Mouse (Mus musculus): Measurements from ENCODE around the gene Prkar1a. TPM values are rescaled to one million over a fixed set of nuclear protein-coding genes. Genes with fewer than 3 reads are reported as not detected.

Prkar1a gene
- polyA plus RNA-seq, 1 experiment from 2014 or later: 256 TPM

DNA sequence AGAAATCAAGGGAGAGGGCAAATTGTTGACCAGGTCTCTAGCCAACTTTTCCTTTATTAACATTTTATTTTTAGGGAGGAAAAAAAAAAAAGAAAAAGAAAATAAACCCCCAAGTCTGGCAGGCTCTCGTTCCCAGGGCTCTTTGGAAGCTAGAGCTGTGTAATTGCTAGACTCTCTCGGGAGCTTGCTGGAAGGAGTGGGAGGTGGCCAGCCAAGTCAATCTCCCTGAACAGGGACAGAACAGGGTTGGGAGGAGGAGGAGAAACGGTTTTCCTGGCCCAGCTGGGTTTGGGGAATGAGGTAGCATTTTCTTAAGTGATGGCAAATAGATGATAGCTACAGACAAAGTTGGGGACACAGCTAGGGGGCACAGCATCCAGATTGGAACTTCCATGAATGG is 43.5 kb downstream of the Prkar1a start:
- no peak overlapping the region for H3K27ac ChIP-seq (ENCODE audit: low read length)
- H3K4me3 ChIP-seq (ENCODE audit: low read length): no peak overlapping the region
- 44% methylated on average over 3 of the region's 3 CpGs for WGBS
- no peak for ATAC-seq
- no peaks in the 10 kb centered on the region; the same call in 1 of the 2 replicates for H3K4me1 ChIP-seq (ENCODE audit: control insufficient read depth, insufficient read depth, low read length)
- H3K9me3 ChIP-seq (ENCODE audit: control insufficient read depth, low read length): no peaks in the 10 kb centered on the region
- no peak overlapping the region for H3K9ac ChIP-seq (ENCODE audit: low read depth, low read length)
- H3K4me2 ChIP-seq (ENCODE audit: low read depth, low read length): no peak overlapping the region
- no peaks in the 10 kb centered on the region for H3K36me3 ChIP-seq (ENCODE audit: control insufficient read depth, insufficient read depth, low read length)
- no peaks in the 10 kb centered on the region for H3K27me3 ChIP-seq (replicated peaks; ENCODE audit: control insufficient read depth, insufficient read depth, low read length)

DNA sequence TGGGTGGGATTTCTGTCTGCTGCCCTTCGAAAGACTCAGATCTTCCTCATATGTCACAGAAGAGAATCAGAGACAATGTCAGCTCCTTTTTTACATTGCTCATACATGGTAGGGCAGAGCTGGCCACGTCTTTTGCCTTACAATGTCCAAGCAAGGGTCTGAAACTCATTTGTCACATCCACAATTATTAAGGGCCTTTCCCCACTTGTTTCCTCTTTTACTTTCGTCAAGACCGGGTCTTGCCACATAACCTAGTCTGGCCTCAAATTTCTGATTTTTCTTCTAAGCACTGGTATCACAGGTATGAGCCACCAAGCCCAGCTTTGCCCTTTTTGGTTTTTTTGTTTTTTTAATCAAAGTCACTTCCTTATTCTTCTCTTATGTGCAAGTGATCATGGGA is 47.3 kb downstream of the Prkar1a start:
- Histone ChIP-seq H3K9ac (ENCODE audit: low read depth, low read length) (no peak overlapping the region), H3K4me2 (ENCODE audit: low read depth, low read length) (no peak overlapping the region), H3K4me1 (ENCODE audit: control insufficient read depth, insufficient read depth, low read length) (no peaks in the 10 kb centered on the region; the same call in 1 of the 2 replicates), H3K27me3 (replicated peaks; ENCODE audit: control insufficient read depth, insufficient read depth, low read length) (no peaks in the 10 kb centered on the region), H3K9me3 (ENCODE audit: control insufficient read depth, low read length) (no peaks in the 10 kb centered on the region), H3K27ac (ENCODE audit: low read length) (no peak overlapping the region), H3K36me3 (ENCODE audit: control insufficient read depth, insufficient read depth, low read length) (no peaks in the 10 kb centered on the region), H3K4me3 (ENCODE audit: low read length) (no peak overlapping the region)
- ATAC-seq: no peak
- 91% methylated on average over 4 of the region's 4 CpGs for whole genome bisulfite sequencing

DNA sequence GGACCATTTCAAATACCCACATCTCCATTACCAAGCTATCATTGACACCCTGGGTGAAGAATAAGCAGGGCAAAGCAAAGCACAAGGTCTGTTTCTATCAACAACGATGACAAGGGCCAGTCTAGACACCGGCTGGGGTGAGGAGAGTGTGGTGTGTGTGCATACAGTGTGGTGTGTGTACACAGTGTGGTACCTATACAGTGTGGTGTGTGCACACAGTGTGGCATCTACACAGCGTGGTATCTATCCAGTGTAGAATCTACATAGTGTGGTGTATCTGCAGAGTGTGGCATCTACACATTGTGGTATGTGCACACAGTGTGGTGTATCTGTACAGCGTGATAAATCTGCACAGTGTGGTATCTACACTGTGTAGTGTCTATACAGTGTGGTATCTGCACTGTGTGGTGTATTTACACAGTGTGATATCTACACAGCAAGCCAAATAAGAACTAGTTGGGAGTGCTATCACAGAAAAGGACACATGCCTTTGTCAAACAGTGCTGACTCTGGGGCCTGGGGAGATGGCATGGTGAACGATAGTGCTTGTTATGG is 48.0 kb downstream of the Prkar1a start:
- no peak for ATAC-seq
- no peaks in the 10 kb centered on the region for H3K27me3 ChIP-seq (replicated peaks; ENCODE audit: control insufficient read depth, insufficient read depth, low read length)

DNA sequence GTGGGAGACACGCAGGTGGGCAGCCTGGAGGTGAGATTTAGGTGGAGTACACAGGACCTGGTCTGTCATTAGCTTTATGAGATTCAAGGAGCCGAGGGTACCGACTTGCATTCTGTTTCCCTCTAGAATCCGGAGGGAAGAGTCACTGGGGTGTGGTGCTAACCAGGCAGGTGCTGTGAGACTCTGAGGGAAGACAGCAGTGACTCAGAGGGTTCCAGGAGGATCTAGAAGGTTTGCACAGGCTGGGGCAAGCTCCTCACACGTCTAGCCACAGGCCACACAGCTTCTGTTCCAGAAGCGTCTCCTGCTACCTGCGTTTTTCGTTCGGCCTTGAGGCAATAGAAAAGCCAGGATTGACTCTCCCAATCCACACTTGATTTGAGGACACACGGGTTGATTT is 49.5 kb downstream of the Prkar1a start:
- no peaks in the 10 kb centered on the region for H3K36me3 ChIP-seq (ENCODE audit: control insufficient read depth, insufficient read depth, low read length)
- H3K9me3 ChIP-seq (ENCODE audit: control insufficient read depth, low read length): no peaks in the 10 kb centered on the region
- no peak overlapping the region for H3K4me3 ChIP-seq (ENCODE audit: low read length)
- ATAC-seq: no peak
- no peak overlapping the region for H3K27ac ChIP-seq (ENCODE audit: low read length)
- H3K9ac ChIP-seq (ENCODE audit: low read depth, low read length): no peak overlapping the region
- H3K4me1 ChIP-seq (ENCODE audit: control insufficient read depth, insufficient read depth, low read length): peaks cover 3% of the 10 kb centered on the region
- no peaks in the 10 kb centered on the region for H3K27me3 ChIP-seq (replicated peaks; ENCODE audit: control insufficient read depth, insufficient read depth, low read length)
- no peak overlapping the region for H3K4me2 ChIP-seq (ENCODE audit: low read depth, low read length)
- 83% methylated on average over 10 of the region's 10 CpGs for whole genome bisulfite sequencing

More for the DNA sequence above, 48.0 kb downstream of the Prkar1a start:
- H3K9me3 ChIP-seq (ENCODE audit: control insufficient read depth, low read length): no peaks in the 10 kb centered on the region
- no peaks in the 10 kb centered on the region; the same call in 1 of the 2 replicates for H3K4me1 ChIP-seq (ENCODE audit: control insufficient read depth, insufficient read depth, low read length)
- H3K4me2 ChIP-seq (ENCODE audit: low read depth, low read length): no peak overlapping the region
- WGBS: 78% methylated on average over 5 of the region's 5 CpGs
- no peaks in the 10 kb centered on the region for H3K36me3 ChIP-seq (ENCODE audit: control insufficient read depth, insufficient read depth, low read length)
- no peak overlapping the region for H3K9ac ChIP-seq (ENCODE audit: low read depth, low read length)
- H3K27ac ChIP-seq (ENCODE audit: low read length): no peak overlapping the region
- no peak overlapping the region for H3K4me3 ChIP-seq (ENCODE audit: low read length)

DNA sequence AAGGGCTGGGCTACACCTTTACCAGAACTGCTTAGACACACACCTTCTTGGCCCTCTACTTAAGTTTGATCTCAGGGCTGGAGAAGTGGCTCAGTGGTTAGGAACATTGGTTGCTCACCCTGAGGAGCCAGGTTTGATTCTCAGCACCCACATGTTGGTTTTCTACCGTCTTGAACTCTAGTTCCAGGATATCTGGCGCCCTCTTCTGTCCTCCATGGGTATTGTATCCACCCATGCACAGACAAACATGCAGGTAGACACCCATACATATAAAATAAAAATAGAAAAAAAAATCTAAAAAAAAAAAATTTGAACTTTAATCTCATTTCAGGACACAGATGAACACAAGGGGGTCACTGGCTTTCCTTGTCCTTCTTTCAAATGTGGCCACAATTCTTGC is 50.6 kb downstream of the Prkar1a start:
- Histone ChIP-seq H3K27ac (ENCODE audit: low read length) (no peak overlapping the region), H3K36me3 (ENCODE audit: control insufficient read depth, insufficient read depth, low read length) (no peaks in the 10 kb centered on the region), H3K9ac (ENCODE audit: low read depth, low read length) (no peak overlapping the region), H3K4me1 (ENCODE audit: control insufficient read depth, insufficient read depth, low read length) (peaks cover 9% of the 10 kb centered on the region), H3K9me3 (ENCODE audit: control insufficient read depth, low read length) (no peaks in the 10 kb centered on the region), H3K4me2 (ENCODE audit: low read depth, low read length) (no peak overlapping the region), H3K4me3 (ENCODE audit: low read length) (no peak overlapping the region), H3K27me3 (replicated peaks; ENCODE audit: control insufficient read depth, insufficient read depth, low read length) (no peaks in the 10 kb centered on the region)
- WGBS: 72% methylated on average over 2 of the region's 2 CpGs
- ATAC-seq: no peak

DNA sequence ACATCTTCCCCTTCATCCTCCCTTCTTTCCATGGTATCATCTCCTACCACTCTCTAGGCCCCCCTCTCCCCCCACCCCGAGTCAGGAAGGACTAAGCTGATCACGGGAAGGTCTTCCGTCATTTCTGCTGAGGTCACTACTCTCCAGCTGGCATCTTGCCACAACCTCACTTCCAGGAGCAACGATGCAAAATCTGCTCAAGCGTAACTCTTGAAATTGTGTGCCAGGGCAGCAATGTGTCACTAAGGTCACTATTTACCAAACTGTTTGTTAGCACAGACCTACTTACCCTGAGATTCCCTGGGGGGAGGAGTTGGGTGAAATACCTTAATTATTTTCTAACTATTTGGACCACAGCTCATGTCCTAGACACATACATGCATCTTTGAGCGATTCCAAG is 51.6 kb downstream of the Prkar1a start:
- Histone ChIP-seq H3K27me3 (replicated peaks; ENCODE audit: control insufficient read depth, insufficient read depth, low read length) (no peaks in the 10 kb centered on the region), H3K36me3 (ENCODE audit: control insufficient read depth, insufficient read depth, low read length) (no peaks in the 10 kb centered on the region), H3K27ac (ENCODE audit: low read length) (no peak overlapping the region), H3K4me1 (ENCODE audit: control insufficient read depth, insufficient read depth, low read length) (peaks cover 9% of the 10 kb centered on the region), H3K9me3 (ENCODE audit: control insufficient read depth, low read length) (no peaks in the 10 kb centered on the region), H3K4me2 (ENCODE audit: low read depth, low read length) (no peak overlapping the region), H3K4me3 (ENCODE audit: low read length) (no peak overlapping the region), H3K9ac (ENCODE audit: low read depth, low read length) (no peak overlapping the region)
- no peak for ATAC-seq
- WGBS: 52% methylated on average over 6 of the region's 6 CpGs

DNA sequence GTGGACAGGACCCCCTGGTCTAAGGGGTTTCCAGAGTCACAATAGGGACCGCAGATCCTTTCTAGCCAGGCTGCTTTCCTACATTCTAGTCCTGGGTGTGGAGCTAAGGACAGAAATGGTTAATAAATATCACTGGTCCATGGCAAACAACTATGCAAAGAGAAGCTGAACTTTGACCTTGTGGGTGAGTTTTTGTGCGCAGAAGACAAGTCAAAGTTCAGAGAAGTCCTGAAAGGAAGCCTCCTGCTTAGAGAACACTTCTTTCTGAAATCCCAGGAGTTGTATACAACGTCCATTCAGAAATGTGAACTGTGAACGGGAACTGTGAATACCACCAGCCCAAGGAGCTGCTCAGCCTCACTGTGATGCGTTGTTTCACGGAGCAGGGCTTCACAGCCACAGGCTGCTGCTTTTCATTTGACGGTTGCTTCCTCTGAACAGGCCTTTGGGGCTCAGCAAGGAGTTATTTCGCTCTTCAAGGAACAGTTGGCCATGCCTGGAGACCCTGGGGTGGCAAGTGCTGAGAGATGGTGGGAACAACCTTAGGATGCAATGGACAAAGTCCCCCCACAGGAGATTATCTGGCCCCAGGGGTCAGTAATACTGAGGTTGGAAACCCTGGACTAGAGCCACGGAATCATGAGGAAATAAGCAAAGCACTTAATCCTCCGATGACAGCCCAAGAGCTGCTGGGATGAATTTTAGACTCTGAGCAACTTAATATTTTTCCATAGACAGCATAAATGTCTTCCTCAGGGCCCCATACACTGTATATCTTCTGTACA is 53.0 kb downstream of the Prkar1a start:
- H3K27me3 ChIP-seq (replicated peaks; ENCODE audit: control insufficient read depth, insufficient read depth, low read length): no peaks in the 10 kb centered on the region
- peak overlapping the region; percentile 94 for H3K27ac ChIP-seq (ENCODE audit: low read length)
- H3K4me3 ChIP-seq (ENCODE audit: low read length): no peak overlapping the region
- H3K9me3 ChIP-seq (ENCODE audit: control insufficient read depth, low read length): no peaks in the 10 kb centered on the region
- no peaks in the 10 kb centered on the region for H3K36me3 ChIP-seq (ENCODE audit: control insufficient read depth, insufficient read depth, low read length)
- H3K4me2 ChIP-seq (ENCODE audit: low read depth, low read length): peak overlapping the region; percentile 40
- peak; percentile 38 for ATAC-seq
- H3K4me1 ChIP-seq (ENCODE audit: control insufficient read depth, insufficient read depth, low read length): peaks cover 12% of the 10 kb centered on the region
- peak overlapping the region; percentile 54 for H3K9ac ChIP-seq (ENCODE audit: low read depth, low read length)
- 31% methylated on average over 10 of the region's 10 CpGs for whole genome bisulfite sequencing

DNA sequence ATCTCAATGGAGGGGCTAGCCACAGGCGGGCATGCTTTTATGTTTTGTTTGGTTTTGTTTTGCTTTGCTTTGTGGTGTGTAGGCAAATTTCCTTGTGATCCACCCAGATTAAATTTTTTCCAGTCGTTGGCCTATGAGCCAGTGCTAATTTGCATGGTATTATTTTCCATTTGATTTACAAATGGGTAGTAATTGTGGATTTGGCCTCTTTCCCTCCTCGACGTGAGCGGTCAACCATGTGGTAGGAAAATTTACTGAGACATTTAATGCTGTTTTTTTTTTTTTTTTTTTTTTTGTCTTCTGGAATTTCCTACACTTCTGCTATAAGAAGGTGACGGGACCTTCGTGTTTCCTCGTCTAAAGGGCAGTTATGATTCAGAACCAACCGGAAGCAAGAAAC is 54.6 kb downstream of the Prkar1a start:
- peaks cover 12% of the 10 kb centered on the region for H3K4me1 ChIP-seq (ENCODE audit: control insufficient read depth, insufficient read depth, low read length)
- H3K4me2 ChIP-seq (ENCODE audit: low read depth, low read length): no peak overlapping the region
- H3K4me3 ChIP-seq (ENCODE audit: low read length): no peak overlapping the region
- no peak overlapping the region for H3K27ac ChIP-seq (ENCODE audit: low read length)
- no peak for ATAC-seq
- no peaks in the 10 kb centered on the region for H3K27me3 ChIP-seq (replicated peaks; ENCODE audit: control insufficient read depth, insufficient read depth, low read length)
- 72% methylated on average over 9 of the region's 9 CpGs for WGBS
- no peaks in the 10 kb centered on the region for H3K36me3 ChIP-seq (ENCODE audit: control insufficient read depth, insufficient read depth, low read length)
- no peak overlapping the region for H3K9ac ChIP-seq (ENCODE audit: low read depth, low read length)
- no peaks in the 10 kb centered on the region for H3K9me3 ChIP-seq (ENCODE audit: control insufficient read depth, low read length)

DNA sequence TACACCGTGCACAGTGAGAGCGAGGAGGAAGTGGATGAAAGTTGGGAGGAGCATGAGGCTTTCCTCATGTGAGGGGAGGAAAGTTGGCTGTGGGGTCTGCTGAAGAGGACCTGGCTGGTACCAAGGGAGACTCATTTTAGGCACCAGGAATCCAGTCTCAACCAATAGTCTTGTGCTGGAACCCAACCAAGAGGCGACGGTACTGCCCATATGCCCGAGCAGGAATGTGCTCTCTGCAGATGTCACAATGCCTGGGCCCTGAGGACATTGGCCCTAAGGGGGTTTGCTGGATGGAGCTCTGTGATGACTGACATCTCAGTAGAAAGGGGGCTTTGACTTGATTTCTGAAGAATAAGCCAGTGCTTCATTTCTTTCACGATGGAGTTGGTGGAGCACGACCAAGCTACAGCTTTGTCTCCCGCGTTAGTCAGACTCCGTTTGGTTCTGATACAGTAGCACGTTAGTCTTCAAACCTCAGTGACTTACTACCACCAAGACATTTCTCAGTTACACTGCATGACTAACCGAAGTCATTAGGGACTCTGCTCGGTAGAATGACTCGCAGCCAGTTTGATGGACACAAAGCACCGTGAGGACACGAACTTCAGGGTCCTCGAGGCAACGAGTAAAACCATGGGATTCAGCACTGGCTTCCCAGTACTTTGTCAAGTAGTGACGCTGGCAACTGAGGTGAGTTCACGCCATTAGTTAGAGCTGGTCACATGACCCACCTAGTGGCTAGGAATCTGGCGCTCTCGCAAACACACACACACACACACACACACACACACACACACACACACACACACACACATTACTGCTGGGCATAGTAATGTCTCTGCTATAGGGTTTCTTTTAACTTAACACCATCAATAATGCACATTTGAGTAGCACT is 55.4 kb downstream of the Prkar1a start:
- H3K27me3 ChIP-seq (replicated peaks; ENCODE audit: control insufficient read depth, insufficient read depth, low read length): no peaks in the 10 kb centered on the region
- H3K4me1 ChIP-seq (ENCODE audit: control insufficient read depth, insufficient read depth, low read length): peaks cover 12% of the 10 kb centered on the region
- H3K27ac ChIP-seq (ENCODE audit: low read length): peak overlapping the region; percentile 86; the same call in 1 of the 2 replicates
- no peaks in the 10 kb centered on the region for H3K9me3 ChIP-seq (ENCODE audit: control insufficient read depth, low read length)
- ATAC-seq: no peak
- no peak overlapping the region for H3K4me3 ChIP-seq (ENCODE audit: low read length)
- H3K9ac ChIP-seq (ENCODE audit: low read depth, low read length): no peak overlapping the region
- WGBS: 92% methylated on average over 22 of the region's 22 CpGs
- H3K4me2 ChIP-seq (ENCODE audit: low read depth, low read length): no peak overlapping the region
- H3K36me3 ChIP-seq (ENCODE audit: control insufficient read depth, insufficient read depth, low read length): no peaks in the 10 kb centered on the region

All from intestine, embryonic 16.5 days (tissue).